Mouse (Mus musculus): ENCODE results near the gene Arhgap40.

- TF ChIP-seq MAFK (IDR thresholded peaks at IDR 0.05; ENCODE audit: insufficient replicate concordance, low read length) = no peak
- TF ChIP-seq CTCF (conservative IDR thresholded peaks at IDR 0.05 in 1 of 2, IDR thresholded peaks at IDR 0.05 in 1 of 2; ENCODE audit: low read depth in 2 of 2, low read length in 2 of 2) = no peak
- TF ChIP-seq USF1 (IDR thresholded peaks at IDR 0.05; ENCODE audit: low read depth, low read length) = no peak
Observed at GRCm38 (mm10) chr2:158593371-158593770, 80.8 kb downstream of the Arhgap40 start.

Data from CH12.LX (cell line).